Mouse (Mus musculus): Measurements from ENCODE around the gene Neu4.

DNA sequence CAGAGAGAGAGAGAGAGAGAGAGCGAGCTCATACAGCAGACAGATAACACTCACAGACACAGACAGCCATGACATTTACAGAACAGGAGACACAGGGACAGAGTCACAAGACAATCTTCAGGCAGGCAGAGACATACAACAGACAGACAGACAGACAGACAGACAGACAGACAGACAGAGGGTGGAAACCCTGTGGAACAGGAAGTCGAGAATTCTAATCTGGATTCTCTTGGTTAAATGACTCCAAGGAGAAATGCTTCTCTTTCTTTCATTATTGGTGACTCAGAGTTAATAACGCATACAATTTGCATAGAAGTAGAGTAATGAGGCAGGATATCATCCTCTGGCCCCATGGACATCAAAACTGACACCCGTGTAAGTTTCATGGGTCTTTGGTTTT lies 26.3 kb downstream of the Neu4 start:
- TF ChIP-seq CTCF (IDR thresholded peaks at IDR 0.05; ENCODE audit: low read depth, low read length) (no peak), POLR2A (IDR thresholded peaks at IDR 0.05; ENCODE audit: borderline replicate concordance, low read depth, low read length) (no peak)

All from bone marrow macrophage, adult 2 months (primary cell).